Comparison of ENCODE assay signal across 9 mouse cellular contexts in the genomic region with DNA sequence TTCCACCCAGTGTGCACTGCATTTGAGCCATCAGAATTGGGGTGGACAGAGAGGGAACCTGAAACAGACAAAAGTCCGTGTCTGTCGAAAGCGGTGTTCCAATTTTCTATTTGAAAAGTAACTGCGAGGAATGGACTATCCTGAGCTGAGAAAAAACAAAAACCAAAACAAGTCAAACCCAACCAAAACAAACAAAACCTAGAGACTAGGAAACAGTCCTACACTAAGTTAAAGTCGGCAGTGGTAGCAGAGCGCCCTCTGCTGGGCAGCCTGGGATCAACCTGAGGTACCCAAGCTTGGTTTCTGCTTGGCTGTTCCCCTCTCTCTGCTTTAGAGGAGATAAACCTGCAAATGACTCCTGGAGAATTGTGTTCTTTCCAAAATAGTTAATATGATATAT. TPM values are rescaled to one million over a fixed set of nuclear protein-coding genes. Genes with fewer than 3 reads are reported as not detected.
DNase-seq lines count a peak whose midpoint lies in the region; ATAC-seq and TF ChIP-seq lines count a peak whose summit lies in the region.
"Had no signal": no experiment of that assay in that cellular context is flagged by ENCODE, and none has a peak within 500 bp of the region (broad histone marks: within the 10 kb centered on the region; RNA-seq: fewer than 3 reads in every experiment).

No protein-coding gene starts in this region.

- TF ChIP-seq CTCF in lung, postnatal 0 days (IDR thresholded peaks at IDR 0.05), result peak; percentile 92

- no peaks in the 10 kb centered on the region for H3K27me3 ChIP-seq in lung, postnatal 0 days (replicated peaks; ENCODE audit: insufficient read depth, low read length)

- no peak overlapping the region for H3K4me3 ChIP-seq in lung, postnatal 0 days (ENCODE audit: low read depth, low read length)
- H3K4me3 ChIP-seq: hindbrain, embryonic 15.5 days had no signal

- peak; percentile 72 for ATAC-seq in lung, postnatal 0 days

- H3K9ac ChIP-seq in lung, postnatal 0 days (replicated peaks; ENCODE audit: low read depth), result no peak overlapping the region
- H3K9ac ChIP-seq: hindbrain, embryonic 15.5 days had no signal

- 16% methylated on average over 6 of the region's 6 CpGs for WGBS in lung, postnatal 0 days

- no peaks in the 10 kb centered on the region for H3K36me3 ChIP-seq in lung, postnatal 0 days (ENCODE audit: insufficient read depth, low read length)
- H3K36me3 ChIP-seq: hindbrain, embryonic 15.5 days had no signal

- no peak overlapping the region for H3K4me2 ChIP-seq in lung, postnatal 0 days (replicated peaks; ENCODE audit: low read depth, low read length)
- H3K4me2 ChIP-seq: hindbrain, embryonic 15.5 days had no signal

- H3K9me3 ChIP-seq in lung, postnatal 0 days (ENCODE audit: low read length), result no peaks in the 10 kb centered on the region
- H3K9me3 ChIP-seq: hindbrain, embryonic 15.5 days had no signal

- H3K27ac ChIP-seq in lung, postnatal 0 days (ENCODE audit: low read length), result no peak overlapping the region
- H3K27ac ChIP-seq: hindbrain, embryonic 15.5 days had no signal

- H3K4me1 ChIP-seq in lung, postnatal 0 days (ENCODE audit: insufficient read depth, low read depth, low read length), result no peaks in the 10 kb centered on the region
- H3K4me1 ChIP-seq: hindbrain, embryonic 15.5 days had no signal

- peak; percentile 51 to 55 for DNase-seq in CD8-positive naive resting alpha-beta T cell, adult 2 months (ENCODE audit: low read depth in 2 of 2, low spot score in 2 of 2)
- peak; percentile 52 for DNase-seq in adrenal gland, adult 8-10 months
- peak; percentile 69 for DNase-seq in embryo, embryonic 11.5 days (ENCODE audit: low read depth, low spot score)
- DNase-seq in heart, adult 9 months (ENCODE audit: low spot score in 2 of 2), result peak; percentile 35 to 72
- peak; percentile 81 for DNase-seq in layer of hippocampus, adult 11-12 months (ENCODE audit: low spot score)
- peak; percentile 70 for DNase-seq in lung, postnatal 0 days (ENCODE audit: low spot score)
- peak; percentile 79 for DNase-seq in ovary, postnatal 36 days (ENCODE audit: low spot score)
- DNase-seq in thymus, postnatal 36 days, result peak; percentile 39 to 56

- TF ChIP-seq EP300 in lung, postnatal 0 days (IDR thresholded peaks at IDR 0.05), result no peak

RNA-seq across cellular contexts. Expression of a gene that starts 10.0 kb away (rescaled TPM):
- 100 to 1,000 TPM in 1 of 4 experiments, 10 to 100 TPM in 3; 65.9 to 107 (median 91.5) TPM for total RNA-seq in adrenal gland, adult 8-10 months (2022)
- 79.7 and 93.3 TPM in 2 replicates for polyA plus RNA-seq in lung, postnatal 0 days (2015; fragmentation: Nextera tagmentation; extraction: Ambion mirVana)
